Mouse (Mus musculus): ENCODE data around the gene Gm26602. TPM values are rescaled to one million over a fixed set of nuclear protein-coding genes. Genes with fewer than 3 reads are reported as not detected.

The Gm26602 gene
- polyA plus RNA-seq, 1 experiment: not detected

- WGBS: 36% methylated on average over 11 of the region's 11 CpGs
- no peak for DNase-seq (ENCODE audit: low read depth, low spot score)
Measured at GRCm38 (mm10) chr10:79914131-79914947, 3.7 kb downstream of the Gm26602 start.

GRCm38 (mm10) chr10:79914948-79915596, 4.4 kb downstream of the Gm26602 start:
- no peak for DNase-seq (ENCODE audit: low read depth, low spot score)
- 21% methylated on average over 7 of the region's 7 CpGs for WGBS

- DNase-seq (ENCODE audit: low read depth, low spot score): no peak
- 5% methylated on average over 8 of the region's 8 CpGs for WGBS
Measured at GRCm38 (mm10) chr10:79916081-79916480, 5.4 kb downstream of the Gm26602 start.

GRCm38 (mm10) chr10:79916808-79917531, 6.3 kb downstream of the Gm26602 start, which contains the start of gene Kiss1r:
Kiss1r (plus strand) TSS chr10:79916971.
- WGBS: 2% methylated on average over 42 of the region's 42 CpGs
- DNase-seq (ENCODE audit: low read depth, low spot score): no peak

GRCm38 (mm10) chr10:79917532-79918100, 7.0 kb downstream of the Gm26602 start:
- WGBS: 80% methylated on average over 5 of the region's 5 CpGs
- DNase-seq (ENCODE audit: low read depth, low spot score): no peak

- WGBS: 62% methylated on average over 35 of the region's 35 CpGs
- DNase-seq (ENCODE audit: low read depth, low spot score): no peak
Measured at GRCm38 (mm10) chr10:79918231-79919078, 7.8 kb downstream of the Gm26602 start.

GRCm38 (mm10) chr10:79919251-79919849, 8.7 kb downstream of the Gm26602 start:
- no peak for DNase-seq (ENCODE audit: low read depth, low spot score)
- WGBS: 20% methylated on average over 21 of the region's 21 CpGs

- no peak for DNase-seq (ENCODE audit: low read depth, low spot score)
- 44% methylated on average over 26 of the region's 26 CpGs for WGBS
Measured at GRCm38 (mm10) chr10:79920056-79920890, 9.6 kb downstream of the Gm26602 start.

GRCm38 (mm10) chr10:79920958-79921535, 10.4 kb downstream of the Gm26602 start, which contains the start of gene R3hdm4:
R3hdm4 (minus strand) TSS chr10:79921208.
- no peak for DNase-seq (ENCODE audit: low read depth, low spot score)
- 10% methylated on average over 41 of the region's 41 CpGs for WGBS

- WGBS: 29% methylated on average over 34 of the region's 34 CpGs
- no peak for DNase-seq (ENCODE audit: low read depth, low spot score)
Measured at GRCm38 (mm10) chr10:79921572-79921971, 10.9 kb downstream of the Gm26602 start.

GRCm38 (mm10) chr10:79924998-79925784, 14.5 kb downstream of the Gm26602 start:
- no peak for DNase-seq (ENCODE audit: low read depth, low spot score)
- 12% methylated on average over 29 of the region's 29 CpGs for WGBS

- 4% methylated on average over 15 of the region's 15 CpGs for WGBS
- no peak for DNase-seq (ENCODE audit: low read depth, low spot score)
Measured at GRCm38 (mm10) chr10:79925785-79926490, 15.3 kb downstream of the Gm26602 start.

GRCm38 (mm10) chr10:79926491-79927323, 16.1 kb downstream of the Gm26602 start, which contains the start of gene Arid3a:
Arid3a (plus strand) TSS chr10:79927043.
- WGBS: under 1% methylated on average over 63 of the region's 63 CpGs
- no peak for DNase-seq (ENCODE audit: low read depth, low spot score)

GRCm38 (mm10) chr10:79927324-79928029, 16.8 kb downstream of the Gm26602 start:
- under 1% methylated on average over 54 of the region's 54 CpGs for WGBS
- no peak for DNase-seq (ENCODE audit: low read depth, low spot score)

Data from large intestine, adult 2 months (tissue).